Mouse (Mus musculus): ENCODE measurements around the gene Pde6d.
A peak's percentile ranks its signal among the peaks of the same experiment; 100 is the strongest.

Gene Pde6d

DNA sequence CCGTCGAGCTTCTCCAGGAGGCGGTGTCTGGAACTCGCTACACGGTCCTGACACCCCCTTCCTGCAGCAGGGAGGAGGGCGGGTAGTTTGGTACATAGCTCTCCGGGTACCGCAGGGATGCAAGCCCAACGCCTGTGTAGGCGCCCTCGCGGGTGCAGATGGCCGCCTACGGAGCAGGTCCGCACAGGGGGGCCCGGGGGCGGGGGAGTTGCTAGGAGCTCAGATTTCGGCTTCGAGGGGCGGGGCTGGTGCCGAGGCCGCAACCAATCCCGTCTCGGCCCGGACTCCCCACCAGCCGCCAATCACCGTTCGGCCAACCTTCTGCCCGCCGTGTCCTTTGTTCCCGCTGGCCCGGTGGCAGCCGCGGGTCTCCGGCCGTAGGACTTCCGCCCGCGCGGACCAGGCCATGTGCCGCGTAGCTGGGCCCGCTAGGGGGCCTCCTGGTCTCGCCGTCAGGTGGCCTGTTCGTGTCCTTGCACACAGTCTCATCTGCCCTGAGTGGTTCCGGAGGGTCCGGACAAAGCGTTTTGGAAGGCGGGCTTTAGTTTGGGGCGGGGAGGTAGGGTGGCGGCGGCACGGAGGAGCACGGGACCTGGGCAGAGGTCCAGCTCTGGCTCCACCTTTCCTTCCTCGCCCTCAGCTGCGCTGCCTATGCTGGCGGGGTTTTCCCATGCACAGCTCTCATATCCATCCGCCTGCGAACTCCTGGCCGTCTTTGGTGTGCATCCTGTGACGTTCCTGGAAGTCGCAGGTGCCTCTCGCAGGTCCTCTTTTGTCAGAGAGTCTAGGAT is 78.3 kb downstream of the Pde6d start:
- DNase-seq (ENCODE audit: low read depth, low spot score) = peak; percentile 99

DNA sequence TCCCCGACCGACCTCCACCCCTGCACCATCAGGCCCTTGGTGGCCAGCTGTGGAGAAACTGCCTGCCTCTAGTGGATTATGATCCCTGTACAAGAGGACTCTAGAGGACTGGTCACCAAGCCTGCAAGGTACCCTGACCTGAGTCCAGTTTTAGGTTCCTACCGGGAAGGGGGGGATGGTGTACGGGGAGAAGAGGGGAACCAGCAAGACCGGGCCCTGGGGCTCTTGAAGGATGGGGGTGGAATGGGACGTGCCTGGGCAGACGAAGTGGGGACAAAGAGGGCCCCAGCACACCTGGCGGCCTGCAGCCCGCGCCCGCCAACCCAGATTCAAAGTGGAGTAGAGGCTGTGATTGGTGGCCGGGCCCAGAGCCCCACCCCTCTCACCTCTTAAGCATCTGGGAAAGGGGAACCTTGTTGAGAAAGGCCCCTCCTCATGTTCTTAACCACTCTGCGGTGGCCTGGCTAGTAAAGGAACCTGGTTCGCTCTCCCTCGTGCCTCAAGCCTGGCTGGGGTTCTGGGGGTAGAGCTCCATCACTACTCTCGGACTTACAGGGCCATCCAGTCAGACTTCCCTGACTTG is 79.2 kb downstream of the Pde6d start:
- DNase-seq (ENCODE audit: low read depth, low spot score) = peak; percentile 98

DNA sequence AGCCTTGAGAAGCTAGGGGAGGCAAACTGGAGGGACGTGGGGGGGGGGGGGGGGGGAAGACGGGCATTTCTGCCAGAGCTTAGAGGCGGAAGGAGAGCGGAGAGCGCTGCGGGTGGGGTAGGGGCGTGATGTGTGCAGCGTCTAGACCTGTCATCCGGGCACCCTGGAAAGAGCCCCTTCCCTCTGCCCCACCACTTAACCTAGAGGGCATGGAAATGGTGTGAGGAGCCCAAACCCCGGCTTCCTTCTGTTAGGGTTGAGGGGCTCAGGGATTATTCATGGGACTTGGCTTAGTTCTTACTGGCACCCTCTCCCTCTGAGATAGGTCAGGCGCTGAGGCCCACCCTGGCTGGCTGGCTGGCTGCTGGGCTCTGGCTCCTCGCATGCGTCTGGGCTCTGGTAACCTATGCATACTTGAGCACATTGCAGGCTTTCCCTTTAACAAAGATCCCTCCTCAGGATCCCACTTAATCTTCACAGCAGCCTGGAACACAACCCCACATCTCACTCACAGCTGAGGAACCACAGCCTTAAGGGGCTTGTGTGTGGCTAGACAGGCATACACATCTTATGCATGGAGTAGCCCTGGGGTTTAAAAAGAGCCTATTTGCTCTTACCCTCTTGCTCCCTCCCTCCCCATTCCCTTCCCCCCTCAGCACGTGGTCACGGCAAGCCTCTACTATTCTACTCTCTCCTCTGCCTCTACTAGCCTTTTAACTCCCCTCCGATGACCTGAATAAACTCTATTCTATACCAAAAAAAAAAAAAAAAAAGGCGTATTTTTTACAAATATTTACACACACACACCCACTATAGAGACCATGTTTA is 80.0 kb downstream of the Pde6d start:
- peak; percentile 91 for DNase-seq (ENCODE audit: low read depth, low spot score)

DNA sequence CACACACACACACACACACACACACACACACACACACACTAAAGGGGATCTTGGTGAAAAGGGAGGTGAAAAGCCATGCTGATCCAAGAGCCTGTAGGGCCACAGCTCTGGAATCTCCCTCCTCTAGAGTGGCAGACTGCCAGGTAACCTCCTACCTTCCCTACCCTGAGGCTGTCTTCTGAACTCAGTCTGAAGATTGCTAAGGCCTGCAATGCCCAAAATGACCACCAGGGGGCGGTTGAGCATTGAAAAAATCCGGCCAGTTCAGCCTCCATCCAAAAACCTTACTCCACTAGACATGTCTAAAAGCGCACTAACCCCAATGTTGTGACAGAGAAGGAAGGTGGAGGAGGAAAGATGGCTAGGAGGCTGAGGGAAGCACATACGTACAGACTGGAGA is 80.9 kb downstream of the Pde6d start:
- DNase-seq (ENCODE audit: low read depth, low spot score) = peak; percentile 96

DNA sequence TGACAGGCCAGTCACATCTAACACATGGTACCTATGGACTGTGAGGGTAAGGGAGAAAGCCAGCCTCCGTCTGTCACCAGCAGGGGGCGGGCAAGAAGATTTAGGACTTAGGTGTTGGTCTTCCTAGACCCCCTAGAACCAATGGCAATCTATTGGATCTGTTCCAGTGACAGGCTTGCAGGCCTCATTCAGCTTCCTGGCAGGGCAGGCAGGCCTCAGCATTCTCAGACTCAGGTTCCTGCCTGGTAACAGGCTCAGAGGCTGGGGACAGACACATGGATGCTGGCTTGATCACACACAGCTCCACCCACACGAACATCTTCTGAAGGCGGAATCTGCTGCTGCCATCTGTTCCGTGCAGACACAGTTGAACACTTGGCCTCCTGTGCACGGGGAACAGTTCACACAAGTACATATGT is 81.3 kb downstream of the Pde6d start:
- DNase-seq (ENCODE audit: low read depth, low spot score) = peak; percentile 89

DNA sequence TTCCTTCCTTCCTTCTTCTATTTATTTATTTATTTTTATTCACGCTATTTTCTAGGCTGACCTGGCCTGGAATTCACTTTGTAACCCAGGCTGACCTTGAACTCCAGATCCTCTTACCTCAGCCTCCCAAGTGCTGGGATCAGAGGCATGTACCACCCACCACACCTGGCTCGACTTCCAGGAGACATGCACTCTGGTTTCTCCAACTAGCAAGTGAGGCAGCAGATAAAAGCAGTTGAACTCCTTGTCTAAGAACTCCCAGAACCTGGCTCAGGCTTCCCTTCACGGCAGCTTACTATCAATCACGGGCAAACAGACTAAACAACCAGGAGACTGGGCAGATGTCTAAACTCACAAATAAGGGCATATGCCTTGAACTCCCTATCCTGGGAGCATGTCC is 81.7 kb downstream of the Pde6d start:
- DNase-seq (ENCODE audit: low read depth, low spot score) = no peak

DNA sequence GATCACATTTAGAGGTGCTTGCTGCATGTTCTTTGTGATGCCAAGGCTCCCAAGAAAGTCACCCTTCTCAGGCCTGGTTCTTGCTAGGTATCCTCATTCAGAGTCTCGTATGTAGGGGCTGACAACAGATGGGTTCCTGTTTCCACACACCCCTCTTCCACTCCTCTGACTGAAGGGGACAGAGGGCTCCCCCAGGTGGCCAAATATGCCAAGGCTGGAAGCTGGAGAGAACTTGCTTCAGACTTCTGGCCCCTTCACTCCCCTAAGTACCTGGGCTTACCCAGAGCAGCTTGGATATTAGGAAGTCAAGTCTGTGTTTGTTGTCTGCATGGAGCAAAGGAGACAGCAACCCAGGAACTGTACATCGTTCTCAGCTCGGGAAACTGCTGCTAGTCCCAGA is 82.5 kb downstream of the Pde6d start:
- DNase-seq (ENCODE audit: low read depth, low spot score) = peak; percentile 92

DNA sequence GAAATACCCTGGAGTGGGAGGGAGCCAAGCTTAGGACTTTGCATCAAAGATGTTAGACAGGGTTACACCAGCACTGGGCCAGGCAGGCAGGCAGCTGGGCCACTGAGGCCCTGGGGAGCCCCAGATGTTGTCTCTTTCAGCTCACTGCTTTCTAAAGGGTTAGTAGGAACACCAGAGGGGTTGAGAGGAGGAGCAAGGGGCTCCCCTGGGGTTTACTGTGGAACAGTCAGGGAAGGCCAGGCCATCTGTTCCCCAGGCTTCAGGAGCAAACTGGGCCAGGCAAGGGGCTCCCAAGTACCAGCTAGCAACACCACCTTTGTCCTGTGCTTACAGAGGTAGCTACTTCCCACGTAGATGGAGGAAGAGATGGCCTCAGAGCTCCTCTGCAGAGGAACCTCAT is 83.8 kb downstream of the Pde6d start:
- peak; percentile 82 for DNase-seq (ENCODE audit: low read depth, low spot score)

DNA sequence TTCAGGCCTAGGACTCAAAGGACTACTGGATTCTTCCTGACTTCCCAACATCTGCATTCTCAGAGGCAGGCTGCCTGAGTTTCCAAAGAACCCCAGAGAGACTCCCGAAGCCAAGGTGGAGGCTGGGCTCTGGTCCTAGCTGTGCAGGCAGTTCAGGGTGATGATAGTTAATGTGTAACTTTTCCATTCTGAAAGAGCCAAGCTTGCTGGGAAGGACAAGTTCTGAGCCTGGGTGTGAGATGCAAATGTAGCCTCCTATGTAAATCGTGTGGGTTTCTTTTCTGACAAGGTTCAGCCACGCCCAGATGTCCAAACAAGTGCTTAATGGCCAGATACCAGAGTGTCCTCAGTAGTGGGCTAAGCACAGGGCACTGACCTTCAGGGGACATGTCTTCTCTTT is 84.4 kb downstream of the Pde6d start:
- peak; percentile 88 for DNase-seq (ENCODE audit: low read depth, low spot score)

DNA sequence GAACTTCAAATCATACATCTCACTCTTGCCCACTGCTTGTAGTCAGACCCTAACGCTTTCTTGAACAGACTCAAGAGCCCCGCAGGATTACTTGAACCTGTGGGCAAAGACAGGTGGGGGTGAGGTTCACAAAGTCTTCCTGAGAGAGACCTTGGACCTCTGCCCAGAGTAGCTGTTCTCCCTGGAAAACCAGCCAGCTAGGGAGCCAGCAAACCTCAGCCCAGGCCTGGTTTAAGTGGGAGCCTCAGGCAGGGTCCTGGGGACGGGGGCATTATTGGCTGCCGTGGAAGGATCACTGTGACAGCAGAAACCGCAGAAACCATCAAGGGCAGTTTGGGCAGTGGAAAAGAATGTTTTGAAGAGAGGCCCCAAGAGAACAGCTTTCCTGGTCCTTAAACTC is 85.1 kb downstream of the Pde6d start:
- DNase-seq (ENCODE audit: low read depth, low spot score) = peak; percentile 19

DNA sequence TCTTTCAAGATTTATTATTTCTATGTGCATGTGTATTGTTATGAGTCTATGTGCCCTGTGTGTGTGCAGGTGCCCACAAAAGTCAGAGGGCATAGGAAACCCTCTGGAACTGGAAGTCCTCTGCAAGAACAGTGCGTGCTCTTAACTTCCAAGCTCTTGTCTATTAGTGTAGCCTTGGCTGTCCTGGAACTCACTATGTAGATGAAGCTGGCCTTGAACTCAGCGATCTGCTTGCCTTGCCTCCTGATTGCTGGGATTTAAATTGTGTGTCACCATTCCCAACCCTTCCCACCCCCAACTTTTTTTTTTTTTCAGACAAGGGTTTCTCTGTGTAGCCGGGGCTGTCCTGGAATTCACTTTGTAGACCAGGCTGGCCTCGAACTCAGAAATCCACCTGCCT is 86.1 kb downstream of the Pde6d start:
- no peak for DNase-seq (ENCODE audit: low read depth, low spot score)

DNA sequence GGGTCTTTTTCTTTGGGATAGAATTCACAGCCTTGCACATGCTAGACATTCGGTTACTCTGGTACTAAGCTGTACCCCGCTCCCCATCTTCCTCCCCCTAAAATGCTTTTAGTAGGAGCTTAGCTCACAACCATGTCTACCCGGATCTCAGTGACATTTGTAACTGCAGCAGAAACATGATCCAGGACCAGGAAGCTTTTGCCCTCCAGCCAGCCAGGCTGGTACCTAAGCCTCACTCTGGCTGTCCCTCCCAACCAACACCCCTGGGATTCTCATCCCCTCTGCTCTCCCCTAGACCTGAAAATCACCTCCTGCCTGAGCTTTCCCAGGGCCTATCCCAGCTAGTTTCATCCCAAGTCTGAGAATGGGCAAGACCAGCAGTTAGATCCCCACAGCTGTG is 88.6 kb downstream of the Pde6d start:
- DNase-seq (ENCODE audit: low read depth, low spot score) = no peak

Data from A20 (cell line).